Comparison of ENCODE assay signal across 8 mouse cellular contexts in the genomic region with DNA sequence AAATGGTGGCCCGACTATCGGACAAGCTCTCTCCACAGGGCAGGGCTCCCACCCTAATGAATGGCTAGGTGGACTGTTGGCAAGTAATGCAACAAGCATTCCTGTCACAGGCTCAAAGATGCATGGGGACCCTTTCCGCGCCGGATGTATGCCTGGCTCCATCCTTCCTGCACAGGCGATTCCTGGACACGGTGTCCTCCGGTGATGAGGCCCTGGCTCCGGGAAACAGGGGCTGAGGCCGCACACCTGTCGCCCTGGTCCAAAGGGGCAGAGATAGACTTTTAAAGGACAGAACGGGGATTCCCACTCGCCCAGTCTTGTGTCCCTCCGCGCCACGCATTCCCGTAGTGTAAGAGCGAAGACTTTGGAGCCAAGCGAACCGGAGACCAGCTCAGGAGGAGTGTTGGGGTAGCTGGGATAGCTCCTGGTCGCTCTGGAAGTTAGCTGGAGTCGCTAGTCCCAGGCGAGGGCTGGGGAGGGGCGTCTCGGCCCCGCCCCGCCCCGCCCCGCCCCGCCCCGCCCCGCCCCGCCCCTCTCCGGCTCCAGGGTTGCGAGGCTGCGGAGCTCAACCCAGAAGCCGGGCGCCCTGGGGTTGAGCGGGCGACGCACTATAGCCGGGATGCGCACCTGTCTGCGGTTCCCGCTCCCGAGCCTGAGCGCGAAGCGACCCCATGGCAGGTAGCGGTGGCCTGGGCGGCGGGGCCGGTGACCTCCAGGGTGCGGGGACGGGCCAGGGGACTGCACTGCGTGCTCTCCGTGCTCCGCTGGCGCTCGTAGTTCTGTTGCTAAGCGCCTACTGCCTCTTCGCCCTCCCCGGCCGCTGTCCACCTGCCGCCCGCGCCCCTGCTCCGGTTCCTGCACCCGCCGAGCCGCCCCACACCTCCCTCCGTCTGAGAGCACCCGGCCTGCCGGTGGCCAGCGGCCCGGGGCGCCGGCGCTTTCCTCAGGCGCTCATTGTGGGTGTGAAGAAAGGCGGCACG. TPM values are rescaled to one million over a fixed set of nuclear protein-coding genes. Genes with fewer than 3 reads are reported as not detected.
DNase-seq lines count a peak whose midpoint lies in the region; ATAC-seq and TF ChIP-seq lines count a peak whose summit lies in the region.

A gene (plus strand): TSS at position 574 of the 980 bp plus-strand sequence.

- TF ChIP-seq EP300 in lung, postnatal 0 days (IDR thresholded peaks at IDR 0.05) = no peak

- peak; percentile 20 to 28 for DNase-seq in lung, adult 18-20 months
- DNase-seq in lung, postnatal 10 days = no peak
- DNase-seq in hindbrain, postnatal 0 days (ENCODE audit: low spot score) = no peak
- DNase-seq in lung, postnatal 0 days (ENCODE audit: low spot score) = peak; percentile 49
- peak; percentile 11 for DNase-seq in thymus, postnatal 25 days
- no peak for DNase-seq in cerebellum, postnatal 36 days
- no peak for DNase-seq in cerebellum, adult 11-12 months

- peak; percentile 53; the same call in 1 of the 2 replicates for ATAC-seq in hindbrain, postnatal 0 days
- peak; percentile 94 for ATAC-seq in lung, postnatal 0 days

- no peak within 1 kb of the TSS for H3K27ac ChIP-seq in brown adipose tissue, adult 24 weeks (replicated peaks; ENCODE audit: low read depth, low read length)
- H3K27ac ChIP-seq in hindbrain, postnatal 0 days = no peak within 1 kb of the TSS
- no peak within 1 kb of the TSS for H3K27ac ChIP-seq in lung, postnatal 0 days (ENCODE audit: low read length)

- 0 out of 2 replicates have a peak within 1 kb of the TSS, but pooled peaks have one; percentile 33 for H3K9ac ChIP-seq in hindbrain, postnatal 0 days (replicated peaks; ENCODE audit: low read length)
- H3K9ac ChIP-seq in lung, postnatal 0 days (replicated peaks; ENCODE audit: low read depth) = no peak within 1 kb of the TSS

- WGBS in hindbrain, postnatal 0 days = under 1% methylated on average over 63 of the region's 82 CpGs
- 1% methylated on average over 37 of the region's 82 CpGs for WGBS in lung, postnatal 0 days

- peaks cover 2% of the 10 kb centered on the region; the same call in 1 of the 2 replicates for H3K4me1 ChIP-seq in brown adipose tissue, adult 24 weeks (ENCODE audit: control insufficient read depth, insufficient read depth, insufficient read length, low read length)
- no peaks in the 10 kb centered on the region; the same call in 1 of the 2 replicates for H3K4me1 ChIP-seq in hindbrain, postnatal 0 days (ENCODE audit: insufficient read depth, low read length)
- H3K4me1 ChIP-seq in lung, postnatal 0 days (ENCODE audit: insufficient read depth, low read depth, low read length) = peaks cover 3% of the 10 kb centered on the region

- no peak for TF ChIP-seq CTCF in hindbrain, postnatal 0 days (IDR thresholded peaks at IDR 0.05; ENCODE audit: low read depth)
- no peak for TF ChIP-seq CTCF in lung, postnatal 0 days (IDR thresholded peaks at IDR 0.05)

- H3K4me2 ChIP-seq in hindbrain, postnatal 0 days (ENCODE audit: low read depth, low read length) = peak within 1 kb of the TSS; percentile 79
- peak within 1 kb of the TSS; percentile 85 for H3K4me2 ChIP-seq in lung, postnatal 0 days (replicated peaks; ENCODE audit: low read depth, low read length)

- H3K9me3 ChIP-seq in hindbrain, postnatal 0 days (ENCODE audit: low read length) = no peaks in the 10 kb centered on the region
- H3K9me3 ChIP-seq in lung, postnatal 0 days (ENCODE audit: low read length) = no peaks in the 10 kb centered on the region

- peak within 1 kb of the TSS; percentile 63 for H3K4me3 ChIP-seq in brown adipose tissue, adult 24 weeks (ENCODE audit: insufficient read depth, low read depth, low read length)
- peak within 1 kb of the TSS; percentile 42 for H3K4me3 ChIP-seq in hindbrain, postnatal 0 days (ENCODE audit: low read length)
- H3K4me3 ChIP-seq in lung, postnatal 0 days (ENCODE audit: low read depth, low read length) = peak within 1 kb of the TSS; percentile 43

- no peaks in the 10 kb centered on the region for H3K36me3 ChIP-seq in hindbrain, postnatal 0 days (ENCODE audit: insufficient read depth, low read length)
- H3K36me3 ChIP-seq in lung, postnatal 0 days (ENCODE audit: insufficient read depth, low read length) = no peaks in the 10 kb centered on the region

- peaks cover 57% of the 10 kb centered on the region for H3K27me3 ChIP-seq in hindbrain, postnatal 0 days (ENCODE audit: insufficient read depth, low read length)
- peaks cover 34% of the 10 kb centered on the region for H3K27me3 ChIP-seq in lung, postnatal 0 days (replicated peaks; ENCODE audit: insufficient read depth, low read length)

RNA-seq across cellular contexts. Expression of the gene that starts here (rescaled TPM):
- polyA plus RNA-seq in brown adipose tissue, adult 24 weeks (2012; ENCODE audit: insufficient read depth, insufficient read length, missing spikeins) = not detected in 2 replicates
- total RNA-seq in hindbrain, postnatal 0 days (2014; rRNA removed) = not detected in 2 replicates
- polyA plus RNA-seq in hindbrain, postnatal 0 days (2015; fragmentation: Nextera tagmentation; extraction: Ambion mirVana) = 0.43 and 0.47 TPM in 2 replicates
- 2.8 TPM in 2 replicates for polyA plus RNA-seq in lung, postnatal 0 days (2015; fragmentation: Nextera tagmentation; extraction: Ambion mirVana)

Comparison
In these comparisons a context has a peak if more than half of its experiments do, and no peak if none do; other contexts are left out.
1. DNase-seq: peak in lung, adult 18-20 months (2 of 2), lung, postnatal 0 days (single experiment) and thymus, postnatal 25 days (single experiment); none in lung, postnatal 10 days (single experiment), hindbrain, postnatal 0 days (single experiment), cerebellum, postnatal 36 days (0 of 2) and cerebellum, adult 11-12 months (single experiment).
2. Peak in ATAC-seq, H3K4me3 ChIP-seq, H3K9ac ChIP-seq and H3K4me2 ChIP-seq in hindbrain, postnatal 0 days; RNA of the gene not detected or under 1 TPM.
3. Peak in every context shown above with its lines, with median percentiles within 50 percentile points of each other: H3K4me3 ChIP-seq.